Mouse (Mus musculus): ENCODE results near the gene Gm37419. TPM values are rescaled to one million over a fixed set of nuclear protein-coding genes. Genes with fewer than 3 reads are reported as not detected.

Gm37419 gene
- polyA plus RNA-seq, 1 experiment from 2014 or later, result not detected

DNA sequence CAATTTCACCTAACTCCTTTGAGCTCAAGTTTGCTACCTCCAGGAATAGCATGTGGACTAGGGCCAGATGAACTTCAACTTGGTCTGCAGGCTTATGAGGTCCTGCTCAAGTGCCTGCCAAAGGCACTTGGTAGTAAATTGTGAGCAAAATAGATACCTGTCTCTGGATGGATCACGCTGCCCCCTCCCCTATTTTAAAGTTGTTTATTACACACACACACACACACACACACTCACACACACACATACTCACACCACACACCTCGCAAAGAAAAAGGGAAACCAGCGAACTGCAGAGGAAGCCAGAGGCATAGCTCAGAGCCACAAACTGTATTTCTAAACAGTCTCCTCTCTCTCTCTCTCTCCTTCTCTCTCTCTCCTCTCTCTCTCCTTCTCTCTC is 2.1 kb upstream of the Gm37419 start:
- no peaks in the 10 kb centered on the region for H3K9me3 ChIP-seq (ENCODE audit: low read length)
- no peak for ATAC-seq
- TF ChIP-seq CTCF (IDR thresholded peaks at IDR 0.05) (no peak), EP300 (IDR thresholded peaks at IDR 0.05) (no peak)
- peak overlapping the region; percentile 88 for H3K4me3 ChIP-seq (ENCODE audit: low read depth, low read length)
- H3K4me2 ChIP-seq (replicated peaks; ENCODE audit: low read depth, low read length), result peak overlapping the region; percentile 94
- peak overlapping the region; percentile 100 for H3K27ac ChIP-seq (ENCODE audit: low read length)
- H3K4me1 ChIP-seq (ENCODE audit: insufficient read depth, low read depth, low read length), result peaks cover 25% of the 10 kb centered on the region
- peak overlapping the region; percentile 100 for H3K9ac ChIP-seq (replicated peaks; ENCODE audit: low read depth)
- 2% methylated on average over 3 of the region's 3 CpGs for WGBS
- peak; percentile 71 for DNase-seq (ENCODE audit: low spot score)
- no peaks in the 10 kb centered on the region for H3K36me3 ChIP-seq (ENCODE audit: insufficient read depth, low read length)
- H3K27me3 ChIP-seq (replicated peaks; ENCODE audit: insufficient read depth, low read length), result no peaks in the 10 kb centered on the region

- Histone ChIP-seq H3K36me3 (ENCODE audit: insufficient read depth, low read length) (no peaks in the 10 kb centered on the region), H3K4me3 (ENCODE audit: low read depth, low read length) (peak overlapping the region; percentile 88), H3K27me3 (replicated peaks; ENCODE audit: insufficient read depth, low read length) (no peaks in the 10 kb centered on the region), H3K27ac (ENCODE audit: low read length) (peak overlapping the region; percentile 100), H3K9me3 (ENCODE audit: low read length) (no peaks in the 10 kb centered on the region), H3K4me2 (replicated peaks; ENCODE audit: low read depth, low read length) (peak overlapping the region; percentile 94), H3K4me1 (ENCODE audit: insufficient read depth, low read depth, low read length) (peaks cover 23% of the 10 kb centered on the region; the same call in 1 of the 2 replicates), H3K9ac (replicated peaks; ENCODE audit: low read depth) (peak overlapping the region; percentile 100)
- 2% methylated on average over 17 of the region's 17 CpGs for WGBS
- ATAC-seq (no peak), DNase-seq (ENCODE audit: low spot score) (no peak)
- TF ChIP-seq CTCF (IDR thresholded peaks at IDR 0.05), result no peak
- no peak for TF ChIP-seq EP300 (IDR thresholded peaks at IDR 0.05)
These were observed 1.4 kb upstream of the Gm37419 start for GRCm38 (mm10) chr16:23986871-23987270.

- TF ChIP-seq CTCF (IDR thresholded peaks at IDR 0.05), result no peak
- TF ChIP-seq EP300 (IDR thresholded peaks at IDR 0.05), result no peak
- ATAC-seq, result peak; percentile 9; the same call in 1 of the 2 replicates
- WGBS, result under 1% methylated on average over 59 of the region's 64 CpGs
- DNase-seq (ENCODE audit: low spot score), result peak; percentile 67
- Histone ChIP-seq H3K9ac (replicated peaks; ENCODE audit: low read depth) (peak overlapping the region; percentile 100), H3K27me3 (replicated peaks; ENCODE audit: insufficient read depth, low read length) (no peaks in the 10 kb centered on the region), H3K9me3 (ENCODE audit: low read length) (no peaks in the 10 kb centered on the region), H3K36me3 (ENCODE audit: insufficient read depth, low read length) (no peaks in the 10 kb centered on the region), H3K27ac (ENCODE audit: low read length) (peak overlapping the region; percentile 100), H3K4me1 (ENCODE audit: insufficient read depth, low read depth, low read length) (peaks cover 21% of the 10 kb centered on the region; the same call in 1 of the 2 replicates), H3K4me3 (ENCODE audit: low read depth, low read length) (peak overlapping the region; percentile 88), H3K4me2 (replicated peaks; ENCODE audit: low read depth, low read length) (peak overlapping the region; percentile 94)
These were observed 733 bp upstream of the Gm37419 start for GRCm38 (mm10) chr16:23987341-23988156.

DNA sequence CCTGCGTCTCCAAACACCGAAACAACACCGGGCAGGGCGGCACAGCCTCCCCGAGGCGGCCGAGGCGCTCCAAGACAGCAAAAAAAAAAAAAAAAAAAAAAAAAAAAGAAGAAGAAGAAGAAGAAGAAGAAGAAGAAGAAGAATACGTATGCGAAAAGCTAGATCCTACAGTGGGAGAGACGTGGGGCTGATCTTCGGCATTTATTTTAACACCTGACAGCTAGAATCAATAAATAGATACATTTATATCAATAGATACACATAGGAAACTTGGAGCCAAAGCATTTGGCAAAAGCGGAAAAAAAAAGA is 171 bp upstream of the Gm37419 start:
- no peak for ATAC-seq
- Histone ChIP-seq H3K27ac (ENCODE audit: low read length) (peak overlapping the region; percentile 100), H3K36me3 (ENCODE audit: insufficient read depth, low read length) (no peaks in the 10 kb centered on the region), H3K4me2 (replicated peaks; ENCODE audit: low read depth, low read length) (peak overlapping the region; percentile 94), H3K4me3 (ENCODE audit: low read depth, low read length) (peak overlapping the region; percentile 88), H3K4me1 (ENCODE audit: insufficient read depth, low read depth, low read length) (peaks cover 18% of the 10 kb centered on the region; the same call in 1 of the 2 replicates), H3K9ac (replicated peaks; ENCODE audit: low read depth) (peak overlapping the region; percentile 100), H3K9me3 (ENCODE audit: low read length) (no peaks in the 10 kb centered on the region), H3K27me3 (replicated peaks; ENCODE audit: insufficient read depth, low read length) (no peaks in the 10 kb centered on the region)
- WGBS, result 0% methylated on average over 13 of the region's 13 CpGs
- DNase-seq (ENCODE audit: low spot score), result no peak
- TF ChIP-seq CTCF (IDR thresholded peaks at IDR 0.05) (no peak), EP300 (IDR thresholded peaks at IDR 0.05) (no peak)

- peak; percentile 67 for DNase-seq (ENCODE audit: low spot score)
- WGBS, result 7% methylated on average over 25 of the region's 25 CpGs
- H3K4me1 ChIP-seq (ENCODE audit: insufficient read depth, low read depth, low read length), result peaks cover 20% of the 10 kb centered on the region; the same call in 1 of the 2 replicates
- no peak for TF ChIP-seq CTCF (IDR thresholded peaks at IDR 0.05)
- no peak for TF ChIP-seq EP300 (IDR thresholded peaks at IDR 0.05)
- no peak for ATAC-seq
- no peaks in the 10 kb centered on the region for H3K36me3 ChIP-seq (ENCODE audit: insufficient read depth, low read length)
- H3K27ac ChIP-seq (ENCODE audit: low read length), result peak overlapping the region; percentile 100
- peak overlapping the region; percentile 94 for H3K4me2 ChIP-seq (replicated peaks; ENCODE audit: low read depth, low read length)
- no peaks in the 10 kb centered on the region for H3K27me3 ChIP-seq (replicated peaks; ENCODE audit: insufficient read depth, low read length)
- H3K9ac ChIP-seq (replicated peaks; ENCODE audit: low read depth), result peak overlapping the region; percentile 100
- peak overlapping the region; percentile 88 for H3K4me3 ChIP-seq (ENCODE audit: low read depth, low read length)
- no peaks in the 10 kb centered on the region for H3K9me3 ChIP-seq (ENCODE audit: low read length)
These were observed 1.2 kb downstream of the Gm37419 start for GRCm38 (mm10) chr16:23989209-23990160.

All from lung, postnatal 0 days (tissue).